Mouse (Mus musculus) kidney, embryonic 15.5 days (tissue): ENCODE data around the gene Tuba1a. TPM values are rescaled to one million over a fixed set of nuclear protein-coding genes. Genes with fewer than 3 reads are reported as not detected.

Experiments used
- ATAC-seq: fragments of 200-750 bp; cut with Nextera tagmentation; replicated peaks from 2 replicates; pipeline ENCODE4 v1.8.0; 2017; ENCODE audit warnings: moderate TSS enrichment; ENCODE audit not compliant: low FRiP score
- H3K27ac ChIP-seq: fragments of 300-500 bp; sonication (generic); 2 replicates; pipeline ENCODE4 v1.5.1; 2015; ENCODE audit warnings: mild to moderate bottlenecking, inconsistent platforms
- H3K27me3 ChIP-seq: fragments of 300-500 bp; sonication (generic); 2 replicates; pipeline ENCODE4 v1.6.1; 2015; ENCODE audit warnings: inconsistent platforms
- H3K36me3 ChIP-seq: fragments of 300-500 bp; sonication (generic); 2 replicates; pipeline ENCODE4 v1.6.1; 2015; ENCODE audit warnings: inconsistent platforms
- H3K4me1 ChIP-seq: fragments of 300-500 bp; sonication (generic); 2 replicates; pipeline ENCODE4 v1.6.1; 2015; ENCODE audit warnings: inconsistent platforms
- H3K4me2 ChIP-seq: fragments of 300-500 bp; sonication (generic); 2 replicates; pipeline ENCODE4 v1.6.1; 2015; ENCODE audit warnings: moderate library complexity, mild to moderate bottlenecking, inconsistent platforms
- H3K4me3 ChIP-seq: fragments of 300-500 bp; sonication (generic); replicated peaks from 2 replicates; pipeline ENCODE4 v1.5.1; 2015; ENCODE audit warnings: mild to moderate bottlenecking, inconsistent platforms
- H3K9ac ChIP-seq: fragments of 300-500 bp; sonication (generic); 2 replicates; pipeline ENCODE4 v1.6.1; 2015; ENCODE audit warnings: mild to moderate bottlenecking, inconsistent platforms
- H3K9me3 ChIP-seq: fragments of 300-500 bp; sonication (generic); replicated peaks from 2 replicates; pipeline ENCODE4 v1.6.1; 2016; ENCODE audit warnings: inconsistent platforms
- WGBS: fragments of 180-500 bp; shearing (Covaris S2); methylation state at CpG from one replicate; pipeline ENCODE4 v1.1.7; 2015; ENCODE audit warnings: mixed read lengths; 5-methylcytosine and 5-hydroxymethylcytosine counted together
- polyA plus RNA-seq: library from polyadenylated mRNA; unstranded; fragments of >200 nt; fragmentation: Nextera tagmentation; extraction: Ambion mirVana; gene quantifications from 2 replicates; pipeline ENCODE4 v1.2.1, GENCODE M21; 2015

The Tuba1a gene
- polyA plus RNA-seq, 1 experiment from 2014 or later = 1,029 TPM

GRCm38 (mm10) chr15:98991540-98992050 lies 38.1 kb upstream of the Tuba1a start:
- peak overlapping the region; percentile 19 for H3K27ac ChIP-seq

GRCm38 (mm10) chr15:98990669-98991539 lies 37.4 kb upstream of the Tuba1a start:
- H3K4me1 ChIP-seq = peaks cover 56% of the 10 kb centered on the region

More at GRCm38 (mm10) chr15:98991540-98992050, 38.1 kb upstream of the Tuba1a start:
- H3K27me3 ChIP-seq = 0 out of 2 replicates have a peak, but pooled peaks cover 4% of the 10 kb centered on the region
- H3K9me3 ChIP-seq = no peaks in the 10 kb centered on the region
- H3K4me3 ChIP-seq = no peak overlapping the region
- no peaks in the 10 kb centered on the region for H3K36me3 ChIP-seq
- H3K4me1 ChIP-seq = peaks cover 49% of the 10 kb centered on the region
- H3K9ac ChIP-seq = 0 out of 2 replicates have a peak overlapping the region, but pooled peaks have one; percentile 5
- no peak for ATAC-seq
- WGBS = 39% methylated on average over 9 of the region's 9 CpGs
- H3K4me2 ChIP-seq = no peak overlapping the region

GRCm38 (mm10) chr15:98989701-98990430 lies 36.4 kb upstream of the Tuba1a start:
- WGBS = 40% methylated on average over 12 of the region's 12 CpGs
- 0 out of 2 replicates have a peak overlapping the region, but pooled peaks have one; percentile 18 for H3K27ac ChIP-seq
- no peak for ATAC-seq

More at GRCm38 (mm10) chr15:98990669-98991539, 37.4 kb upstream of the Tuba1a start:
- Histone ChIP-seq H3K4me2 (0 out of 2 replicates have a peak overlapping the region, but pooled peaks have one; percentile 2), H3K27ac (peak overlapping the region; percentile 19), H3K36me3 (no peaks in the 10 kb centered on the region), H3K9ac (0 out of 2 replicates have a peak overlapping the region, but pooled peaks have one; percentile 5), H3K4me3 (no peak overlapping the region), H3K27me3 (0 out of 2 replicates have a peak, but pooled peaks cover 4% of the 10 kb centered on the region), H3K9me3 (no peaks in the 10 kb centered on the region)
- ATAC-seq = no peak
- WGBS = 41% methylated on average over 15 of the region's 15 CpGs

GRCm38 (mm10) chr15:98988787-98989186 lies 35.3 kb upstream of the Tuba1a start:
- ATAC-seq = no peak

More at GRCm38 (mm10) chr15:98989701-98990430, 36.4 kb upstream of the Tuba1a start:
- Histone ChIP-seq H3K4me3 (no peak overlapping the region), H3K4me1 (peaks cover 61% of the 10 kb centered on the region), H3K4me2 (no peak overlapping the region), H3K9ac (no peak overlapping the region), H3K36me3 (no peaks in the 10 kb centered on the region), H3K9me3 (no peaks in the 10 kb centered on the region), H3K27me3 (0 out of 2 replicates have a peak, but pooled peaks cover 4% of the 10 kb centered on the region)

GRCm38 (mm10) chr15:98987661-98988181 lies 34.2 kb upstream of the Tuba1a start:
- 51% methylated on average over 8 of the region's 8 CpGs for WGBS
- Histone ChIP-seq H3K36me3 (no peaks in the 10 kb centered on the region), H3K27ac (peak overlapping the region; percentile 90), H3K4me1 (peaks cover 59% of the 10 kb centered on the region), H3K27me3 (0 out of 2 replicates have a peak, but pooled peaks cover 4% of the 10 kb centered on the region), H3K4me2 (no peak overlapping the region), H3K9ac (no peak overlapping the region), H3K9me3 (no peaks in the 10 kb centered on the region), H3K4me3 (no peak overlapping the region)
- ATAC-seq = no peak

More at GRCm38 (mm10) chr15:98988787-98989186, 35.3 kb upstream of the Tuba1a start:
- 79% methylated on average over 3 of the region's 3 CpGs for WGBS
- Histone ChIP-seq H3K4me3 (no peak overlapping the region), H3K27ac (no peak overlapping the region), H3K9ac (no peak overlapping the region), H3K4me1 (peaks cover 65% of the 10 kb centered on the region), H3K4me2 (no peak overlapping the region), H3K27me3 (0 out of 2 replicates have a peak, but pooled peaks cover 4% of the 10 kb centered on the region), H3K9me3 (no peaks in the 10 kb centered on the region), H3K36me3 (no peaks in the 10 kb centered on the region)

GRCm38 (mm10) chr15:98987077-98987630 lies 33.7 kb upstream of the Tuba1a start:
- no peaks in the 10 kb centered on the region for H3K9me3 ChIP-seq
- ATAC-seq = no peak
- no peaks in the 10 kb centered on the region for H3K36me3 ChIP-seq
- peaks cover 53% of the 10 kb centered on the region for H3K4me1 ChIP-seq
- peak overlapping the region; percentile 90 for H3K27ac ChIP-seq
- WGBS = 47% methylated on average over 7 of the region's 7 CpGs
- H3K9ac ChIP-seq = no peak overlapping the region
- H3K4me3 ChIP-seq = no peak overlapping the region
- H3K27me3 ChIP-seq = 0 out of 2 replicates have a peak, but pooled peaks cover 3% of the 10 kb centered on the region
- no peak overlapping the region for H3K4me2 ChIP-seq

DNA sequence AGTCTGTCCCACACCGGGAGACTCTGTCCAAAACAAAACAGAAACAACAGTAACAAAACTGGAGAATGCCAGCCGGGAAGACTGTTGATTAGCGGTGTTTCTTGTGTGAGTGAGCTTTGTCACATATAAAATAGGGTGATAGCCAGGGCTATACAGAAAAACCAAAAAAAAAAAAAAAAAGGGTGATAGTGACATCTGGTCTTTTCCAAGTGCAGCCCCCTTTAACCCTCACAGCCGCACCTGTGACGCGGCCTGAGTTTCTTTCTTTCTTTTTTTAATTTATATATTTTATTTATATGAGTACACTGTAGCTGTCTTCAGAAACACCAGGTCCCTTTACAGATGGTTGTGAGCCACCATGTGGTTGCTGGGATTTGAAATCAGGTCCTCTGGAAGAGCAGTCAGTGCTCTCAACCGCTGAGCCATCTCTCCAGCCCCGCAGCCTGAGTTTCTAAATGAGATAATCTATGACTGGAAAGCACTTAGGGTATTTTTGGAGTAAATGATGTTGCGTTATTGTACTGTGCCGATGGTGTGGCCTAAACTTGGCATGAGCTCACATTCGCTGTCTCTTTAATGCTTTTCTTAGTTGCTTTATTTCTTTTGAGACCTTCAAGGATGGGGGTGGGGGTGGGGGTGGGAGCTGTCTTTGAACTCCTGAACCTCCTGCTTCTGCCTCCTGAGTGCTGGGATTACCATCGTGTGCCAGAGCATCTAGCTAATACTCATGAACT lies 32.6 kb upstream of the Tuba1a start:
- H3K27ac ChIP-seq = peak overlapping the region; percentile 90
- H3K4me2 ChIP-seq = peak overlapping the region; percentile 65
- no peaks in the 10 kb centered on the region for H3K9me3 ChIP-seq
- H3K36me3 ChIP-seq = no peaks in the 10 kb centered on the region
- peaks cover 48% of the 10 kb centered on the region for H3K4me1 ChIP-seq
- H3K27me3 ChIP-seq = no peaks in the 10 kb centered on the region
- no peak for ATAC-seq
- WGBS = 48% methylated on average over 12 of the region's 12 CpGs
- peak overlapping the region; percentile 51 for H3K4me3 ChIP-seq
- H3K9ac ChIP-seq = peak overlapping the region; percentile 46

- peak overlapping the region; percentile 90 for H3K27ac ChIP-seq
- H3K27me3 ChIP-seq = no peaks in the 10 kb centered on the region
- peak overlapping the region; percentile 65 for H3K4me2 ChIP-seq
- H3K4me1 ChIP-seq = peaks cover 40% of the 10 kb centered on the region
- H3K4me3 ChIP-seq = peak overlapping the region; percentile 51
- WGBS = 3% methylated on average over 29 of the region's 29 CpGs
- H3K36me3 ChIP-seq = no peaks in the 10 kb centered on the region
- no peaks in the 10 kb centered on the region for H3K9me3 ChIP-seq
- H3K9ac ChIP-seq = peak overlapping the region; percentile 46
- ATAC-seq = peak; percentile 81
Observed at GRCm38 (mm10) chr15:98985240-98985981, 31.9 kb upstream of the Tuba1a start.

- Histone ChIP-seq H3K4me2 (peak overlapping the region; percentile 65), H3K4me1 (peaks cover 33% of the 10 kb centered on the region), H3K27ac (peak overlapping the region; percentile 90; the same call in 1 of the 2 replicates), H3K27me3 (no peaks in the 10 kb centered on the region), H3K4me3 (peak overlapping the region; percentile 51; the same call in 1 of the 2 replicates), H3K9ac (peak overlapping the region; percentile 46; the same call in 1 of the 2 replicates), H3K36me3 (no peaks in the 10 kb centered on the region), H3K9me3 (no peaks in the 10 kb centered on the region)
- no peak for ATAC-seq
- 64% methylated on average over 6 of the region's 6 CpGs for WGBS
Observed at GRCm38 (mm10) chr15:98984681-98985080, 31.2 kb upstream of the Tuba1a start.

DNA sequence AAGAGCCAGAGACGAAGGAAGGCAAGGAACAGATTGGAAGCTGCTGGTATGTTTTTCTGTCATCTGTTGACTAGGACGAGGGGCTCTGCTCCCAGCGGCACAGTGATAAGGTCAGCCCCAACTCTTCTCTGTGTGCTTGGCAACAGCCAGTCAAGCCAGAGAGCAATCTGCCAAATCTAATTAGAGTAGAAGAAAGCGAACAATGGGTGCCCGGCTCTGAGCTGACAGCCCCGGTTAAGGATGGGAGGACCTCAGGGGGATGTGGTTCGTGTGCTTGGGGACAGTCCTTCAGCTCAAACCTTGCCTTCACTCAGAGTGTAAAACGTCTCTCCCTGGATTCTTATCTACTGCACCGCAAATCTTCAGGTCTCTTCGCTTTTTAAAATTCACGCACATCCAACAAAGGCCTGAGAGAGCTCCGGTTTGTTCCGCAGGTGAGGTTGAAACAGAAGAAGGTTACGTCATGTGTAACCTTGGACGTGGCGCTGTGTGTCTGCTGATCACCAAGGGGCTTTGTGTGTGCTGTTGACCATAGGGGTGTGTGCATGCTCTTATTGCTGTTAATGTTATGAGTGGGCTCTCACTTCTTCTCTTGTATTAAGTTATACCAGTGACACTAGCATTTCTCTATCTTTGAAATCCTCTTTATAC lies 30.1 kb upstream of the Tuba1a start:
- 56% methylated on average over 16 of the region's 16 CpGs for WGBS
- peaks cover 35% of the 10 kb centered on the region for H3K4me1 ChIP-seq
- no peaks in the 10 kb centered on the region for H3K27me3 ChIP-seq
- no peaks in the 10 kb centered on the region for H3K9me3 ChIP-seq
- H3K4me2 ChIP-seq = no peak overlapping the region
- H3K27ac ChIP-seq = no peak overlapping the region
- H3K36me3 ChIP-seq = no peaks in the 10 kb centered on the region
- no peak for ATAC-seq
- H3K4me3 ChIP-seq = no peak overlapping the region
- H3K9ac ChIP-seq = no peak overlapping the region
